Mouse (Mus musculus) cerebellum, postnatal 14 days (tissue): ENCODE results near the gene Plk1.

ENCODE experiments used
- DNase-seq, 2 experiments: peaks; one replicate each; pipeline ENCODE4 v3.0.0; 2021; ENCODE audit warnings: mixed read lengths in 2 of 2

Gene Plk1

GRCm38 (mm10) chr7:122196771-122197170 is 37.5 kb downstream of the Plk1 start:
- DNase-seq = no peak

DNA sequence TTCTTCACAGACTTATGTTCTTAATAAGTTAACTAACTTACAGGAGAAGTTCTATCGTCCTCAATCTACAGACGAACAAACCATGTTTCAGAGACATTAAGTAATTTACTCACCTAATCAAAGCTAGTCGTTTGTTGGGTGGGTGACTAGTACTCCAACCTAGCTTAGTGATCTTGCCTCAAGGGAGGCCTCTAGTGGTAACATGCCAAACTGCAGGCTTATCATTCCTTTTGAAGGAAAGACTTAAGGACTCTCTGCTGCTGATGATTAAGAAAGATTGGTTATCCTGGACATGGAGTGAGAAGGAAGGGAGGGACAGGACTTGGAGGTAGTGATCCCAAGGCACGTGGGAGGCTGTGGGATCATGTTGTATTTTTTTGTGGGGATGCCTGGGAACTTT is 38.1 kb downstream of the Plk1 start:
- peak; percentile 70 to 77 for DNase-seq

- DNase-seq = peak; percentile 47 to 64
Measured at GRCm38 (mm10) chr7:122199296-122199695, 40.1 kb downstream of the Plk1 start.

GRCm38 (mm10) chr7:122203936-122204335 is 44.7 kb downstream of the Plk1 start:
- DNase-seq = no peak

DNA sequence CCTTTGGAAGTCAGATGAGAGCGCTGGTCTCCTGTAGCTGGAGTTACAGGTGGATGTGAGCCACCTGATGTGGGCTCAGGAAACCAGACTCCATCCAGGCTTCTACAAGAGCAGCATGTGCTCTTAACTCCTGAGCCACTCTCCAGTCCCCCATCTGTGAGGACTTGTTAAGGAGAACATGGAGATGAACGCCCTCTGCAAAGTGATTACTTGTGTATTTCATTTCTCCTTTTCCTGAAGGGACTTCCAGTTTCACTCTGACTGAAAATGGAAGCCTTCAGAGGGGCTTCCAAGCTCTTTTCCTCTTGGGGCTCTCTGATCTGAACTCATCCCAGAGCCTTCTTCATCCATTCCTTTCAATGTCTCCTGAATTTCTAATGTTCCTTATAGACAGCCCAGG is 46.9 kb downstream of the Plk1 start:
- DNase-seq = no peak

DNA sequence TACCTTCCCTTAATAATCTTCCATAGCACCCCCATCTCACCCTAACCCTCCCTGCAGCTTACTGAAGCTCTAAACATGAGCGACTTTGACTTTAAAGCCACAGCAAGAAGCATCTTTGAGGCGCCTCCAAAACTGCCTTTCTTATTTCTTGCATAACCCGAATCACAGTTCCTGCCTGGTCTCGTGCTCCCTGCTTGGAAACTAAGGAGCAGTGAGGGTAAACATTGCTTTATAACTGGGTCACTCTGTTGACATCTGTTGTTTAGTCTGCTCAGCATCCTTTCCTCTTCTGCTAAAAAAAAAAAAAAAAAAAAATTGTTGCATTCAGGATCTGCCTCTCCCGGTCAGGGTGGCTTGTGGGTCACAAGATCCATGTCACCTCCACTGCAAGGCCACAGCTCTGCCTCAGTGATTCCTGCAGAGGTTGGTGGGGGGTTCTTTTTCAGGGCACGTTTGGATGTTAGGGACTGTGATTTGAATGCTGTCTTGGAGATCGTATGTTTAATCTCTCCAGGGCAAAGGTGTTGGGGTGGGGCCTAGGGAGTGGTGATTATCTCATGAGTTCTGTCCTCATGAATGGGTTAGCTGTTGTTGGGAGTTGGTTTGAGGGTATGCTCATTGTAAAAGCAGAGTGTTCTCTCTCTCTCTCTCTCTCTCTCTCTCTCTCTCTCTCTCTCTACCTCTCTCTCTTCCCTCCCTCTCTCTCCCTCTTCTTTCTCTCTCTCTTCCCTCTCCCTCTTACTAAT is 49.2 kb downstream of the Plk1 start:
- DNase-seq = no peak

DNA sequence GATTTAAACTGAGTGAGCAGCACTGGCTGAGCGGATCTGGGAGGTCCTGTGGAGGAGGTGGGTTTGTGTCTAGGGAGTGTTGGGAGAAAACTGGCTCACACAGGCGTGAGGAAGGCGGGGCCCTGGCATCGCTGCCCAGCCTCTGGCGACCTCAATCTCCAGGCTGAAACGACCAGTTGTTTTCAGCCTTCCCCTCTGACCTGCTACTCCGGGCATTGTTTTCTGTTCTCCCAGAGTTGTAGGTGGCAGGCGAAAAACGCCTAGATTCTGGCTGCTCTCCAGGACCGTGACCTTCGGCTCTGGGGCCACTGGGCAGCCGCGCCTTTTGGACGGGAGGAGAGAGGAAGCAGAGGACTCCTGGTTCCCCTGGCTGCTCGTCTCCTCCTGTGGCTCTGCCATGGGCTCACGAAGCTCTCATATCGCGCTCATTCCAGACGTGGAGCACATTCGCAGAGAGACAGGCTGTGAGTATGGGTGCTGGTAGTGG is 60.1 kb downstream of the Plk1 start, which contains the start of gene Chp2:
Chp2 (plus strand) TSS at position 182 of the 487 bp plus-strand sequence.
- DNase-seq = no peak
